Mouse (Mus musculus) forebrain, postnatal 0 days (tissue): ENCODE data around the gene R3hdm1. TPM values are rescaled to one million over a fixed set of nuclear protein-coding genes. Genes with fewer than 3 reads are reported as not detected.

Experiments
- ATAC-seq: fragments of 200-750 bp; cut with Nextera tagmentation; 2 replicates; pipeline ENCODE4 v1.8.0; 2017; ENCODE audit warnings: mild to moderate bottlenecking, moderate library complexity
- DNase-seq: peaks from one replicate; pipeline ENCODE4 v3.0.0-alpha.2; 2015
- H3K27ac ChIP-seq: fragments of 300-500 bp; sonication (generic); 2 replicates; pipeline ENCODE4 v1.5.1; 2014; ENCODE audit warnings: low read depth, mild to moderate bottlenecking, antibody characterized with exemption, low read length, moderate library complexity, mixed read lengths
- H3K27me3 ChIP-seq: fragments of 300-500 bp; sonication (generic); 2 replicates; pipeline ENCODE4 v1.6.1; 2014; ENCODE audit warnings: mild to moderate bottlenecking, low read length, mixed read lengths; ENCODE audit not compliant: insufficient read depth
- H3K36me3 ChIP-seq: fragments of 300-500 bp; sonication (generic); 2 replicates; pipeline ENCODE4 v1.6.1; 2014; ENCODE audit warnings: mild to moderate bottlenecking, moderate library complexity; ENCODE audit not compliant: insufficient read depth
- H3K4me1 ChIP-seq: fragments of 300-500 bp; sonication (generic); 2 replicates; pipeline ENCODE4 v1.6.1; 2014; ENCODE audit warnings: antibody characterized with exemption; ENCODE audit not compliant: insufficient read depth
- H3K4me2 ChIP-seq: fragments of 300-500 bp; sonication (generic); 2 replicates; pipeline ENCODE4 v1.6.1; 2014; ENCODE audit warnings: low read depth, mild to moderate bottlenecking, moderate library complexity
- H3K4me3 ChIP-seq: fragments of 300-500 bp; sonication (generic); 2 replicates; pipeline ENCODE4 v1.5.1; 2014; ENCODE audit warnings: low read depth, low read length, mixed read lengths
- H3K9ac ChIP-seq: fragments of 300-500 bp; sonication (generic); 2 replicates; pipeline ENCODE4 v1.6.1; 2014; ENCODE audit warnings: mild to moderate bottlenecking
- H3K9me3 ChIP-seq: fragments of 300-500 bp; sonication (generic); 2 replicates; pipeline ENCODE4 v1.6.1; 2016; ENCODE audit warnings: low read length
- CTCF ChIP-seq: sonication (generic); IDR thresholded peaks from 2 replicates; pipeline ENCODE4 v1.5.1; 2016; ENCODE audit warnings: antibody characterized with exemption, control low read depth, low read depth
- WGBS: fragments of 180-500 bp; shearing (Covaris S2); extraction: QIAGEN DNeasy Blood & Tissue Kit; methylation state at CpG from one replicate; pipeline ENCODE4 v1.1.7; 2014; 5-methylcytosine and 5-hydroxymethylcytosine counted together
- polyA plus RNA-seq: library from polyadenylated mRNA; unstranded; fragments of >200 nt; fragmentation: Nextera tagmentation; extraction: Ambion mirVana; gene quantifications from 2 replicates; pipeline ENCODE4 v1.2.1, GENCODE M21; 2015
- total RNA-seq: library from RNA; depleted of rRNA; stranded (reverse); fragments of >200 nt; gene quantifications from 2 replicates; pipeline ENCODE4 v1.2.3, GENCODE M21; 2014

The R3hdm1 gene
- total and polyA plus RNA-seq, 2 experiments from 2014 or later, result 67.8 to 86.6 TPM

GRCm38 (mm10) chr1:128068945-128069397 lies 34.1 kb upstream of the R3hdm1 start:
- H3K4me3 ChIP-seq, result no peak overlapping the region
- H3K27me3 ChIP-seq, result no peaks in the 10 kb centered on the region
- H3K9ac ChIP-seq, result no peak overlapping the region
- H3K9me3 ChIP-seq, result no peaks in the 10 kb centered on the region
- ATAC-seq, result no peak
- 87% methylated on average over 2 of the region's 2 CpGs for WGBS
- no peak for DNase-seq
- no peak for TF ChIP-seq CTCF
- no peak overlapping the region for H3K27ac ChIP-seq
- no peaks in the 10 kb centered on the region for H3K36me3 ChIP-seq
- no peaks in the 10 kb centered on the region for H3K4me1 ChIP-seq
- no peak overlapping the region for H3K4me2 ChIP-seq

GRCm38 (mm10) chr1:128070003-128070402 lies 33.1 kb upstream of the R3hdm1 start:
- TF ChIP-seq CTCF, result no peak
- 95% methylated on average over 3 of the region's 3 CpGs for WGBS

DNA sequence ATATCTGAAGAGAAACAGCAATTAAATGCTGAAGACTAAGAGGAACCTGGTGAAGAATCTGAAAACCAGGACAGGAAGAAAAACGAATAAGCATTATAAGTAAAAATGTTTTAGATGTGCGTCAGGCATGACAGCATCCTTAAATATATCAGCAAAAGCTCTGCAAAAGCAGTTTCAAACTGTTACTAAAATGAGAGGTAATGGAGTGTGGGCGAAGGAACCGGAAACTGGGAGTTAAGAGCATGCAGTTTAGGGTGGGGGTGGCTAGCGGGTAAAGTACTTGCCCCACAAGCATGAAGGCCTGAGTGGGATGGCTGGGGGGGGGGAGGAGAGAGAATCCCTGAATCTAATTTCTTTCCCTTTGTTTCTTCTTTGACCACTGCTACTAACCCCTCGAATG lies 30.1 kb upstream of the R3hdm1 start:
- Histone ChIP-seq H3K36me3 (no peaks in the 10 kb centered on the region), H3K4me3 (no peak overlapping the region), H3K4me2 (no peak overlapping the region), H3K27me3 (no peaks in the 10 kb centered on the region), H3K9me3 (no peaks in the 10 kb centered on the region), H3K9ac (no peak overlapping the region), H3K27ac (no peak overlapping the region), H3K4me1 (no peaks in the 10 kb centered on the region)
- 93% methylated on average over 6 of the region's 6 CpGs for WGBS
- DNase-seq (no peak), ATAC-seq (no peak)
- no peak for TF ChIP-seq CTCF

More at GRCm38 (mm10) chr1:128070003-128070402, 33.1 kb upstream of the R3hdm1 start:
- H3K27ac ChIP-seq, result no peak overlapping the region
- H3K4me2 ChIP-seq, result no peak overlapping the region
- H3K27me3 ChIP-seq, result no peaks in the 10 kb centered on the region
- no peaks in the 10 kb centered on the region for H3K36me3 ChIP-seq
- ATAC-seq (no peak), DNase-seq (no peak)
- H3K9me3 ChIP-seq, result no peaks in the 10 kb centered on the region
- no peaks in the 10 kb centered on the region for H3K4me1 ChIP-seq
- H3K9ac ChIP-seq, result no peak overlapping the region
- no peak overlapping the region for H3K4me3 ChIP-seq

- Histone ChIP-seq H3K4me1 (no peaks in the 10 kb centered on the region), H3K9ac (no peak overlapping the region), H3K36me3 (no peaks in the 10 kb centered on the region), H3K27ac (no peak overlapping the region), H3K27me3 (no peaks in the 10 kb centered on the region), H3K9me3 (no peaks in the 10 kb centered on the region), H3K4me3 (no peak overlapping the region), H3K4me2 (no peak overlapping the region)
- no peak for ATAC-seq
- WGBS, result 53% methylated on average over 8 of the region's 8 CpGs
- no peak for DNase-seq
- TF ChIP-seq CTCF, result no peak
These were observed 26.2 kb upstream of the R3hdm1 start for GRCm38 (mm10) chr1:128076791-128077479.

DNA sequence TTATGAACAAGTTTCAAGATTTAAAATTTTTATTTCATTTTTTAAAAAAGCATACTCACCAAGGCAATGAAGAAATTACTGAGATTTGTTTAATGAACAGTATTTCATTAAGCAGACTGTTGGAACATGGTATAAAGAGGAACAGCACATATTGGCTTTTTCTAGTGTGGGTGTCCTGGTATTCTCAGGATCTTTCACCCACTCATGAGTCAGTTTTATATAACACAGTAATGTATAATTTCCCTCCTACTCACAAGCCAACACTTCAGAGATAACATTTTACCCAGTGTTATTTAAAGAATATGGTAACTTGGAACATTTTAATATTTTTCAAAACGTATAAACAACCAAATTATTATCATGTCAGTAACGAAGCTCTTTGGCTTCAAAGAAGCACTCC lies 25.3 kb upstream of the R3hdm1 start:
- H3K27ac ChIP-seq, result no peak overlapping the region
- no peak overlapping the region for H3K4me3 ChIP-seq
- no peak overlapping the region for H3K4me2 ChIP-seq
- 89% methylated on average over 2 of the region's 2 CpGs for WGBS
- H3K4me1 ChIP-seq, result no peaks in the 10 kb centered on the region
- no peaks in the 10 kb centered on the region for H3K27me3 ChIP-seq
- no peaks in the 10 kb centered on the region for H3K36me3 ChIP-seq
- DNase-seq, result no peak
- H3K9ac ChIP-seq, result no peak overlapping the region
- TF ChIP-seq CTCF, result no peak
- H3K9me3 ChIP-seq, result no peaks in the 10 kb centered on the region
- ATAC-seq, result no peak

DNA sequence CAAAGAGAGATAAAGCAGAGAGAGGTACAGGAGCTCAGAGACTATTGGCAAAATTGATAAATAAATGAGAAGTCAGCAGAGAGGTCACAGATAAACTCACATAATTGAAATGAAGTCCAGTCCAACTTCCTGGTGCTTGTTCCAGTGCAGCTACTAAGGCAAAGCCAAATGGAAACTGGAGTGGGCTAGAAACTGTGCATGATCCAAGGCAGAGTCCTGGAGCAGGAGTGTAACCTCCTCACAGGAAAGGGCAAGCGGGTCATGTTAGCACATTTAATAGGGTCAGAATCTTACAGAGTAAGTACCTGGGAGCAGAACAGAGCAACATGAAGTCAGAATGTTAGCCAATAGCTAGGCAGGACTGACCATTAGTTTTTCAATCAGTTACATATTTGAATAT lies 24.5 kb upstream of the R3hdm1 start:
- Histone ChIP-seq H3K4me1 (no peaks in the 10 kb centered on the region), H3K27ac (no peak overlapping the region), H3K36me3 (no peaks in the 10 kb centered on the region), H3K9me3 (no peaks in the 10 kb centered on the region), H3K9ac (no peak overlapping the region), H3K4me3 (no peak overlapping the region), H3K27me3 (no peaks in the 10 kb centered on the region), H3K4me2 (no peak overlapping the region)
- TF ChIP-seq CTCF, result no peak
- 98% methylated on average over 1 of the region's 1 CpGs for WGBS
- DNase-seq, result no peak
- no peak for ATAC-seq

- Histone ChIP-seq H3K27ac (peak overlapping the region; percentile 35; the same call in 1 of the 2 replicates), H3K4me3 (no peak overlapping the region), H3K36me3 (no peaks in the 10 kb centered on the region), H3K9me3 (no peaks in the 10 kb centered on the region), H3K4me2 (no peak overlapping the region), H3K9ac (no peak overlapping the region), H3K4me1 (no peaks in the 10 kb centered on the region), H3K27me3 (no peaks in the 10 kb centered on the region)
- no peak for TF ChIP-seq CTCF
- ATAC-seq (no peak), DNase-seq (no peak)
- WGBS, result 63% methylated on average over 5 of the region's 5 CpGs
These were observed 22.0 kb upstream of the R3hdm1 start for GRCm38 (mm10) chr1:128080936-128081696.
